Mouse (Mus musculus) skeletal muscle tissue, postnatal 0 days (tissue): ENCODE results near the gene Olfr480. TPM values are rescaled to one million over a fixed set of nuclear protein-coding genes. Genes with fewer than 3 reads are reported as not detected.

Source experiments
- polyA plus RNA-seq: library from polyadenylated mRNA; unstranded; fragments of >200 nt; fragmentation: Nextera tagmentation; extraction: Ambion mirVana; gene quantifications from 2 replicates; pipeline ENCODE4 v1.2.1, GENCODE M21; 2015

Gene Olfr480
- not detected in 2 replicates for polyA plus RNA-seq

DNA sequence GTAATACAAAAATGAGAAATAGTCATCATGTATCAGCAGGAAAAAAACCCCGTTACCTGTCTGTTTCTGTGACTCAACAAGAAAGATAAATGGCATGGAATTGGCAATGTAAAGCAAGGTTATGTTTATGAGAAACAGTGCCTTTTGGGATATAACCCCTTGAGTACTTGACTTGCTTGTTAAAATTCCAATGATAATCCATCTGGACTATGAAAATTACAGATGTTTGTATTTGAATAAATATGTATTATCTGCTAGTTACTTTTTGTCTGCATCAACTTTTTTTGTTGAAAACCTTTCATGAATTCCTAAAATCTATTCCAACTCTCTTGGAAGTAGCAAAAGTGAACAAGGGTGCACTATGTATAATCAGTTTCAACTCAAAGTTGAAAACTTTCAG, at the start of gene Olfr480:
Gene Olfr480, minus strand, starts transcription at position 101 of the 400 bp plus-strand sequence.

DNA sequence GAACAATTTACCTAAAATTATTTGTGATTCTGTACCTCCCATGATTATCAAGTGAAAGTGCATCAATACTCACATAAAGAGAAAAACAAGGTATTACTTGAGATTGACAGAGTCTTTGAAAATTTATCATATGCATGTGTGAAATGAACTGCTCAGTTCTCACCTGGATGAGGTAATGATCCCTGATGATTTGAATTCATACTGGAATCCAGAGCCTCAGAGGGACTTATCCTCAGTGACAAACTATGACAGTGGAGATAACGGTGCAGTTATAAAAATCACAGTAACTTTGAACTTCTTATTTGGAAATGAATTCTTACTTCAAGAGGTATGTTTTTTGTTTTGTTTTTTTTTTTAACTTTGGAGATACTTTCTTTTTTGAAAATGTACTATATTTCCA, 33.4 kb upstream of the Olfr480 start, which contains the start of gene Olfr483:
Gene Olfr483, plus strand, starts transcription at position 301 of the 400 bp plus-strand sequence.

DNA sequence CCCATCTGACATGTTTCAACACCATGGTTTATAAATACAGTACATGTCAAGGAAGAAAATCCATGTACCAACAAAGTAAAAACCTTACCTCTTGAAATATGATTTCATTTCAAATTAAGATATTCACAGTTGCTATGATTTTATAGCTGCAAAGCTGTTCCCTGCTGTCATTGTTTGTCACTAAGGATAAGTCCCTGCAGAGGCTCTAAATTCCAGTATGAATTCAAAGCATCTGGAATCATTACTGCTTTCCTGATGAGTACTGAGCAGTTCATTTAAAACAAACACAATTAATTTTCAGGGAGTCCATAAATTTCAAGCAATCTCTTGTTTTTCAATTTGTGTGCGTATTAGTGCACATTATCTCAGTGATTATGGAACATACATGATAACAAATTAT, 30.3 kb upstream of the Olfr480 start, which contains the start of gene Olfr482:
Gene Olfr482, minus strand, starts transcription at position 101 of the 400 bp plus-strand sequence.

DNA sequence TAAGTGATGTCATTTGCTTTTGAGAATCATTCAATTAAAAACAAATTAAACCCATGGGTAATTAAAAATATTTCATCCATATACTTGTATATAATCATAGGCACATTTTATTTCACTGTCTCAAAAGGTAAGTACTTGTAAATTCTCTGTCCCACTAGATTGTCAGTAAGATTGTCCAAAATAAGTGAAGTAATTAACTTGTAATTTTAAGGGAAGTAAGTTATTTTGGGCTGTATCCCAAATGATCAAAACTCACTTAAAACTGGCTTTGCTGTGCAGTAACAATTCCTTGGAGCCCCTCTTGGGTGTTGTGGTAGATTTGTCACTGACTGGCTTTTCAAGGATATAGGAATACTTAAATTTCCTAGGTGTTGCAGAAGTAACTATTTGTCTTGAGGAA, 12.4 kb upstream of the Olfr480 start, which contains the start of gene Olfr481:
Gene Olfr481, plus strand, starts transcription at position 301 of the 400 bp plus-strand sequence.

DNA sequence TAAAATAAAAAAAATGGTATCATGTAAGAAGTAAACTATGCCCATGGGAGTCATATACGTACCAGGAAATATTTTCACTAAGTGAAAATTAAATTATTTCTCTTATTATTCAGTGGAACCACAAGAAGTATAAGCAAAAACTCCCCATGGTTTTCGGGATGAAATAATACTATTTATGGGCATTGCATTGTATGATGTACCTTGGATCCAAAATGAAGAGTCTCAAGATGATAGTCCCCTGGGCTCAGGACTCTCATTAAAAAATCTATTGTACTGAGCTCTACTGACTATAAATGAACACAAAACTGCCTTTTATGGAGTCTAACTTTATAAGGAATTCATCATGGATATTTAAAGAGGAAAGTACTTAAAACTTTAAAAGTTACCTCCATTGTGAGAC, 16.8 kb downstream of the Olfr480 start, which contains the start of gene Olfr479:
Gene Olfr479, plus strand, starts transcription at position 301 of the 400 bp plus-strand sequence.

DNA sequence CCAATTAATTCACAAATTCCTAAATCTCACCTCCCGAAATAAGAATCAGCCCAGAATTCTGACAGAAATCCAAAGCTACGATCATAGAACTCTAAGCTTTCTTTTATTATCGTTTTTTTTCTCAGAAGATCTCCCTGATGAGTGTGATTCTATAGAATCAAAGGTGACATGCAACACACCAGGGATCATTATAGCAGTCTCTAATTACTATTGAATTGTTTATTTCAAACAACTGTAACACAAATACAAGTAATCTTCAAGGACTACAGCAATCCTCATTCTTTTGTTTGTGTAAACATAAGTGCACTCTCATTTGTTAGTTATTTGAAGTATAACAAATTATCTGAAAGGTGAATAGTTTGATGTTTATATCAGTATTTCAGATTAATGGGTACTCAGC, 33.3 kb downstream of the Olfr480 start, which contains the start of gene Olfr478:
Gene Olfr478, minus strand, starts transcription at position 101 of the 400 bp plus-strand sequence.

Other genes starting within 250 kb of the Olfr480 start
- gene Olfr469, start 241.8 kb downstream of the Olfr480 start, polyA plus RNA-seq = not detected in 2 replicates
- gene Olfr470, start 219.9 kb downstream of the Olfr480 start, polyA plus RNA-seq = not detected in 2 replicates
- gene Olfr472, start 169.4 kb downstream of the Olfr480 start, polyA plus RNA-seq = not detected in 2 replicates
- not detected in 2 replicates for gene Olfr473, start 136.9 kb downstream of the Olfr480 start, polyA plus RNA-seq
- gene Olfr474, start 112.7 kb downstream of the Olfr480 start, polyA plus RNA-seq = not detected in 2 replicates
- not detected in 2 replicates for gene Olfr476, start 102.5 kb downstream of the Olfr480 start, polyA plus RNA-seq
- gene Olfr477, start 80.7 kb downstream of the Olfr480 start, polyA plus RNA-seq = not detected in 2 replicates
- not detected in 2 replicates for gene Olfr478, start 33.4 kb downstream of the Olfr480 start, polyA plus RNA-seq
- gene Olfr479, start 16.7 kb downstream of the Olfr480 start, polyA plus RNA-seq = not detected in 2 replicates
- not detected in 2 replicates for gene Olfr481, start 12.5 kb upstream of the Olfr480 start, polyA plus RNA-seq
- not detected in 2 replicates for gene Olfr482, start 30.2 kb upstream of the Olfr480 start, polyA plus RNA-seq
- not detected in 2 replicates for gene Olfr483, start 33.5 kb upstream of the Olfr480 start, polyA plus RNA-seq
- gene Olfr484, start 60.1 kb upstream of the Olfr480 start, polyA plus RNA-seq = not detected in 2 replicates
- not detected in 2 replicates for gene Olfr485, start 92.5 kb upstream of the Olfr480 start, polyA plus RNA-seq
- gene Olfr486, start 105.4 kb upstream of the Olfr480 start, polyA plus RNA-seq = not detected in 2 replicates
- not detected in 2 replicates for gene Olfr487, start 147.3 kb upstream of the Olfr480 start, polyA plus RNA-seq
- gene Olfr488, start 191.0 kb upstream of the Olfr480 start, polyA plus RNA-seq = not detected in 2 replicates
- not detected in 2 replicates for gene Olfr490, start 221.6 kb upstream of the Olfr480 start, polyA plus RNA-seq
- not detected in 2 replicates for gene Olfr491, start 246.1 kb upstream of the Olfr480 start, polyA plus RNA-seq